Mouse (Mus musculus): Measurements from ENCODE around the gene Ankrd55. TPM values are rescaled to one million over a fixed set of nuclear protein-coding genes. Genes with fewer than 3 reads are reported as not detected.

Gene Ankrd55
- polyA plus RNA-seq, 1 experiment = 0.27 TPM

GRCm38 (mm10) chr13:112363218-112363617, 75.0 kb downstream of the Ankrd55 start:
- Histone ChIP-seq H3K27ac (ENCODE audit: insufficient read depth, low read depth, low read length) (no peak overlapping the region), H3K4me1 (ENCODE audit: control insufficient read depth, insufficient read depth, insufficient read length, low read length) (peaks cover 3% of the 10 kb centered on the region), H3K27me3 (ENCODE audit: control insufficient read depth, insufficient read depth, low read length) (no peaks in the 10 kb centered on the region), H3K4me3 (ENCODE audit: low read depth, low read length) (no peak overlapping the region), H3K36me3 (ENCODE audit: control insufficient read depth, insufficient read depth, low read length) (no peaks in the 10 kb centered on the region)
- WGBS = 86% methylated on average over 10 of the region's 10 CpGs
- no peak for TF ChIP-seq POLR2A (IDR thresholded peaks at IDR 0.05; ENCODE audit: low read depth, low read length)
- TF ChIP-seq CTCF (IDR thresholded peaks at IDR 0.05; ENCODE audit: extremely low read depth, insufficient read length, insufficient replicate concordance, low read depth, low read length) = no peak

- Histone ChIP-seq H3K27me3 (ENCODE audit: control insufficient read depth, insufficient read depth, low read length) (no peaks in the 10 kb centered on the region), H3K4me3 (ENCODE audit: low read depth, low read length) (no peak overlapping the region), H3K4me1 (ENCODE audit: control insufficient read depth, insufficient read depth, insufficient read length, low read length) (peaks cover 3% of the 10 kb centered on the region), H3K27ac (ENCODE audit: insufficient read depth, low read depth, low read length) (no peak overlapping the region), H3K36me3 (ENCODE audit: control insufficient read depth, insufficient read depth, low read length) (no peaks in the 10 kb centered on the region)
- 97% methylated on average over 3 of the region's 3 CpGs for WGBS
- TF ChIP-seq CTCF (IDR thresholded peaks at IDR 0.05; ENCODE audit: extremely low read depth, insufficient read length, insufficient replicate concordance, low read depth, low read length) = no peak
- TF ChIP-seq POLR2A (IDR thresholded peaks at IDR 0.05; ENCODE audit: low read depth, low read length) = no peak
Measured at GRCm38 (mm10) chr13:112363746-112364145, 75.5 kb downstream of the Ankrd55 start.

GRCm38 (mm10) chr13:112364698-112365097, 76.4 kb downstream of the Ankrd55 start:
- 88% methylated on average over 5 of the region's 5 CpGs for WGBS
- TF ChIP-seq CTCF (IDR thresholded peaks at IDR 0.05; ENCODE audit: extremely low read depth, insufficient read length, insufficient replicate concordance, low read depth, low read length) = no peak
- no peak for TF ChIP-seq POLR2A (IDR thresholded peaks at IDR 0.05; ENCODE audit: low read depth, low read length)
- H3K27me3 ChIP-seq (ENCODE audit: control insufficient read depth, insufficient read depth, low read length) = no peaks in the 10 kb centered on the region
- no peak overlapping the region for H3K27ac ChIP-seq (ENCODE audit: insufficient read depth, low read depth, low read length)
- no peak overlapping the region for H3K4me3 ChIP-seq (ENCODE audit: low read depth, low read length)
- peaks cover 3% of the 10 kb centered on the region for H3K4me1 ChIP-seq (ENCODE audit: control insufficient read depth, insufficient read depth, insufficient read length, low read length)
- H3K36me3 ChIP-seq (ENCODE audit: control insufficient read depth, insufficient read depth, low read length) = no peaks in the 10 kb centered on the region

- 54% methylated on average over 5 of the region's 5 CpGs for WGBS
- TF ChIP-seq POLR2A (IDR thresholded peaks at IDR 0.05; ENCODE audit: low read depth, low read length) (no peak), CTCF (IDR thresholded peaks at IDR 0.05; ENCODE audit: extremely low read depth, insufficient read length, insufficient replicate concordance, low read depth, low read length) (no peak)
Measured at GRCm38 (mm10) chr13:112365303-112365702, 77.1 kb downstream of the Ankrd55 start.

GRCm38 (mm10) chr13:112365762-112366161, 77.5 kb downstream of the Ankrd55 start:
- Histone ChIP-seq H3K27me3 (ENCODE audit: control insufficient read depth, insufficient read depth, low read length) (no peaks in the 10 kb centered on the region), H3K36me3 (ENCODE audit: control insufficient read depth, insufficient read depth, low read length) (no peaks in the 10 kb centered on the region), H3K4me1 (ENCODE audit: control insufficient read depth, insufficient read depth, insufficient read length, low read length) (peaks cover 3% of the 10 kb centered on the region), H3K27ac (ENCODE audit: insufficient read depth, low read depth, low read length) (no peak overlapping the region), H3K4me3 (ENCODE audit: low read depth, low read length) (no peak overlapping the region)
- TF ChIP-seq POLR2A (IDR thresholded peaks at IDR 0.05; ENCODE audit: low read depth, low read length) (no peak), CTCF (IDR thresholded peaks at IDR 0.05; ENCODE audit: extremely low read depth, insufficient read length, insufficient replicate concordance, low read depth, low read length) (no peak)
- WGBS = 31% methylated on average over 4 of the region's 4 CpGs

More at GRCm38 (mm10) chr13:112365303-112365702, 77.1 kb downstream of the Ankrd55 start:
- Histone ChIP-seq H3K27me3 (ENCODE audit: control insufficient read depth, insufficient read depth, low read length) (no peaks in the 10 kb centered on the region), H3K4me3 (ENCODE audit: low read depth, low read length) (no peak overlapping the region), H3K4me1 (ENCODE audit: control insufficient read depth, insufficient read depth, insufficient read length, low read length) (peaks cover 3% of the 10 kb centered on the region), H3K27ac (ENCODE audit: insufficient read depth, low read depth, low read length) (no peak overlapping the region), H3K36me3 (ENCODE audit: control insufficient read depth, insufficient read depth, low read length) (no peaks in the 10 kb centered on the region)

- TF ChIP-seq POLR2A (IDR thresholded peaks at IDR 0.05; ENCODE audit: low read depth, low read length) = no peak
- no peak for TF ChIP-seq CTCF (IDR thresholded peaks at IDR 0.05; ENCODE audit: extremely low read depth, insufficient read length, insufficient replicate concordance, low read depth, low read length)
- H3K27me3 ChIP-seq (ENCODE audit: control insufficient read depth, insufficient read depth, low read length) = no peaks in the 10 kb centered on the region
- H3K4me1 ChIP-seq (ENCODE audit: control insufficient read depth, insufficient read depth, insufficient read length, low read length) = peaks cover 3% of the 10 kb centered on the region
- 82% methylated on average over 4 of the region's 4 CpGs for WGBS
- H3K27ac ChIP-seq (ENCODE audit: insufficient read depth, low read depth, low read length) = no peak overlapping the region
- H3K36me3 ChIP-seq (ENCODE audit: control insufficient read depth, insufficient read depth, low read length) = no peaks in the 10 kb centered on the region
- H3K4me3 ChIP-seq (ENCODE audit: low read depth, low read length) = no peak overlapping the region
Measured at GRCm38 (mm10) chr13:112366321-112367029, 78.2 kb downstream of the Ankrd55 start.

- TF ChIP-seq POLR2A (IDR thresholded peaks at IDR 0.05; ENCODE audit: low read depth, low read length) (no peak), CTCF (IDR thresholded peaks at IDR 0.05; ENCODE audit: extremely low read depth, insufficient read length, insufficient replicate concordance, low read depth, low read length) (no peak)
- Histone ChIP-seq H3K27me3 (ENCODE audit: control insufficient read depth, insufficient read depth, low read length) (no peaks in the 10 kb centered on the region), H3K27ac (ENCODE audit: insufficient read depth, low read depth, low read length) (no peak overlapping the region), H3K36me3 (ENCODE audit: control insufficient read depth, insufficient read depth, low read length) (no peaks in the 10 kb centered on the region), H3K4me1 (ENCODE audit: control insufficient read depth, insufficient read depth, insufficient read length, low read length) (peaks cover 6% of the 10 kb centered on the region; the same call in 1 of the 2 replicates), H3K4me3 (ENCODE audit: low read depth, low read length) (no peak overlapping the region)
- WGBS = 91% methylated on average over 4 of the region's 4 CpGs
Measured at GRCm38 (mm10) chr13:112371729-112372128, 83.5 kb downstream of the Ankrd55 start.
